Mouse (Mus musculus) gastrocnemius, postnatal 10 days (tissue): Measurements from ENCODE around the gene Cog5. TPM values are rescaled to one million over a fixed set of nuclear protein-coding genes. Genes with fewer than 3 reads are reported as not detected.
A peak's percentile ranks its signal among the peaks of the same experiment; 100 is the strongest.

Experiments
- DNase-seq: peaks from one replicate; pipeline ENCODE4 v3.0.0; 2021; ENCODE audit warnings: mixed read lengths
- total RNA-seq, 2 experiments: library from RNA; stranded (reverse); gene quantifications; 2 replicates each; pipeline ENCODE4 v1.2.3; 2021

Cog5 gene
- total RNA-seq, 2 experiments from 2014 or later = 24.9 to 26.4 TPM

GRCm38 (mm10) chr12:31939026-31939425, 284.4 kb downstream of the Cog5 start:
- no peak for DNase-seq

GRCm38 (mm10) chr12:31943020-31943654, 288.5 kb downstream of the Cog5 start:
- no peak for DNase-seq

GRCm38 (mm10) chr12:31944405-31944804, 289.7 kb downstream of the Cog5 start:
- no peak for DNase-seq

GRCm38 (mm10) chr12:31947476-31947875, 292.8 kb downstream of the Cog5 start:
- DNase-seq = no peak

GRCm38 (mm10) chr12:31948101-31949000, 293.7 kb downstream of the Cog5 start:
- no peak for DNase-seq

- DNase-seq = peak; percentile 93
Observed at GRCm38 (mm10) chr12:31949193-31949741, 294.6 kb downstream of the Cog5 start.

GRCm38 (mm10) chr12:31949759-31950658, 295.3 kb downstream of the Cog5 start, which contains the start of gene Hbp1:
Gene Hbp1, minus strand, starts transcription at chr12:31950535.
- DNase-seq = peak; percentile 99

GRCm38 (mm10) chr12:31950659-31951031, 296.0 kb downstream of the Cog5 start:
- DNase-seq = peak; percentile 78

GRCm38 (mm10) chr12:31955843-31956242, 301.2 kb downstream of the Cog5 start:
- DNase-seq = no peak

GRCm38 (mm10) chr12:31964074-31964473, 309.4 kb downstream of the Cog5 start:
- DNase-seq = no peak

- DNase-seq = no peak
Observed at GRCm38 (mm10) chr12:31965517-31966212, 311.0 kb downstream of the Cog5 start.

- DNase-seq = no peak
Observed at GRCm38 (mm10) chr12:31966405-31966804, 311.7 kb downstream of the Cog5 start.

- DNase-seq = no peak
Observed at GRCm38 (mm10) chr12:31967536-31967935, 312.9 kb downstream of the Cog5 start.

- DNase-seq = no peak
Observed at GRCm38 (mm10) chr12:31969111-31969510, 314.4 kb downstream of the Cog5 start.

GRCm38 (mm10) chr12:31971547-31971946, 316.9 kb downstream of the Cog5 start:
- DNase-seq = no peak

GRCm38 (mm10) chr12:31973473-31974172, 319.0 kb downstream of the Cog5 start:
- peak; percentile 67 for DNase-seq

GRCm38 (mm10) chr12:31976544-31976943, 321.9 kb downstream of the Cog5 start:
- no peak for DNase-seq

- no peak for DNase-seq
Observed at GRCm38 (mm10) chr12:31977613-31978195, 323.0 kb downstream of the Cog5 start.

GRCm38 (mm10) chr12:31983238-31983637, 328.6 kb downstream of the Cog5 start:
- DNase-seq = no peak

- DNase-seq = no peak
Observed at GRCm38 (mm10) chr12:31983769-31984168, 329.1 kb downstream of the Cog5 start.
